Mouse (Mus musculus): ENCODE measurements at regions not wholly inside any gene's neighbourhood (a gene's known extent, or its start where the extent isn't known, plus 50 kb on each side); places are given as distances from the start of the nearest gene placed in this dataset.

DNA sequence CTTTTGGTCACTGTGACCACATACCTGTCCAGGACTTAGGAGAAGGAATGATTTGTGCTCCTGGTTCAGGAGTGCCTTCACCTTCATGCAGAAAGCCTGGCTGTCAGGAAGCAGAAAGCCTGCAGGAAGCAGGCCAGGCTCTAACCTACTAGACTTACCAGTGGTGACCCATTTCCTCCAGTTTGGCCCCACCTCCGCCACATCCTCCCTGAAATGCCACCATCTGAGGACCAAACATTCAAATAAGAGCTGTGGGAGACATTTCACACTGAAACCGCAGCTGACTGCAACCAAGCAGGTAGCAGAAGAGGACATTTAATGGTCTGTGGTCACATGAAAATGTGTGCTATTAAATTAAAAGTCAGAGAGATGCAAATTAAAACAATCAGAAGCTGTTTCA lies 50.3 kb upstream of the Armc2 start:
- DNase-seq (ENCODE audit: low spot score in 2 of 2) = no peak

All from left cerebral cortex, adult 18-20 months (tissue).